Mouse (Mus musculus) heart, postnatal 10 days (tissue): ENCODE measurements around the gene Nedd8. TPM values are rescaled to one million over a fixed set of nuclear protein-coding genes. Genes with fewer than 3 reads are reported as not detected.

ENCODE experiments used
- DNase-seq, 2 experiments: peaks; one replicate each; pipeline ENCODE4 v3.0.0; 2021
- intact Hi-C: fragments of 180-260 bp; cut with DNase I; formaldehyde crosslinking; loops from one replicate; pipeline ENCODE4 v1.15.1; 2025
- total RNA-seq, 2 experiments: library from RNA; stranded (reverse); gene quantifications; 2 replicates each; pipeline ENCODE4 v1.2.3; 2021

The Nedd8 gene
- total RNA-seq, 2 experiments from 2014 or later: 291 to 295 TPM

DNA sequence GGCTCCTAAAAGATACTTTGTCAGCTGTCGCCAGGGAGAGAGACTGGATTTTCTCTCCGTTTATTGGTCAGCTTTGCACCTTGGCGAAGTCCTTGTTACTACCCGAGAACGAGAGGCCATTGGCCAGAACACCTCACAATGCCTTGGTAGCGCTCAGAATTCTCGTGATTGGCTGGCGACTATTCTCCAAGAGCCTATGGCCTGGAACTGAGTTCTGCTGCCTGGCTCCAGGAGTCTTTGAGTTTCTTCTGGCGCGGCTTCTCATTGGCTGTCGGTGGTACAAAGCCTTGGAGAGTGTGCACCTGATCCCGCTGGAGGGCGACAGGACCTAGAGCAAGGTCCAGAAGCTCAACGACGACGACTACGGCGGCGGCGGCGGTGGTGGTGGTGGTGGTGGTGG, 54.1 kb downstream of the Nedd8 start, which contains the start of gene Rec8:
Gene Rec8 (plus strand): TSS at position 216 of the 400 bp plus-strand sequence.
- intact Hi-C loops: no loop called here
- DNase-seq: peak; percentile 19 to 40

DNA sequence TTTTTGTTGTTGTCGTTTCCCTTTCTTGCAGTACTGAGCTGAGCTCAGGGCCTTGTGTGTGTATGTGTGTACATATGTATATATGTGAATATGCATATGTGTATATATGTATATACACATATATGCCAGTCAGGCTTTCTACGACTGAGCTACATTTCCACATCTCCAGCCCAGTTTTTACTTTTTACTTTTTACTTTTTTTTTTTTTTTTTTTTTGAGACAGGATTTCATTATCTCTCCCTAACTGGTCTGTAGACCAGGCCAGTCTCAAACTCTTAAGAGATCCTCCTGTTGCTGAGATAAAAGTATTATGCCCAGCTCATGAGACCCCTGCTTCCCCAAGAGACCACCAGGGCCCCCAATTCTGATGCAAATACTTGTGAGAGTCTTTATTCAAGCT, 55.1 kb downstream of the Nedd8 start:
- intact Hi-C loops: no loop called here

DNA sequence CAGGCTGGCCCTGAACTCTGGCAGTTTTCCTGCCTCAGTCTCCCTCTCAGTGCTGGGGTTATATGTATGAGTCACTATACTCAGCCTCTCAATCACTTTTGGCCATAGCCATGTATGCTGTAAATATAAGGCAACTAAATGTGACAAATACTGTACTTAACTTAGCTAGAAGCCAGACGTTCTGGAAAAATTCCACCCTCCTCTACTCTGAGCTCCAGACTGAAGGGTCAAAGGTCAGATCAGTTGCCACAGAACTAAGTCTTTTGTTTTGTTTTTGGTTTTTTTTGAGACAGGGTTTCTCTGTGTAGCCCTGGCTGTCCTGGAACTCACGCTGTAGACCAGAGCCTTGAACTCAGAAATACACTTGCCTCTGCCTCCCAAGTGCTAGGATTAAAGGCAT, 56.0 kb downstream of the Nedd8 start:
- intact Hi-C loops: no loop called here

More for the DNA sequence above, 55.1 kb downstream of the Nedd8 start:
- no peak for DNase-seq

DNA sequence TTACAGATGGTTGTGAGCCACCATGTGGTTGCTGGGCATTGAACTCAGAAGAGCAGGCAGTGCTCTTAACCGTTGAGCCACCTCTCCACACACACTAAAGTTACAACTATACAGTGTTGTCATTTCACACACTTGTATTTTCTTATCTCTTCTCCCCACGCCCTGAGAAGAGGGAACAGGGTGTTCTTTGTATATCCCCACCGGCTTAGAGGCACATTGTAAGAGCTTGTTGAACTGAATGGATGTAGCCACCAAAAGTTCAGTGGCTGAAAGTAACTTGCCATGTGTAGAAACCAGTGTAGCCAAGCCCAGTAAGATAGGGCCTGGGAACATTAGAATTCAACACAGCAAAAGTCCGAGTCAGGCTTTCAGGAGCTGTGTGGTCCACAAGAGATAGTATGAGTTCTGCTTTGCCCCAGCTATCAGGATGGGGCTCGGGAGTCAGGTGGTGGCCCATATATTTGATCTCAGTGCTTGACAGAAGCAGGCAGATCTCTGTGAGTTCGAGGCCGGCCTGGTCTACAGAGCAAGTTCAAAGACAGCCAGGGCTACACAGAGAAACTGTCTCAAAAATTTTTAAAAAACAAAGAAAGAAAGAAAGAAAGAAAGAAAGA, 57.3 kb downstream of the Nedd8 start:
- no peak for DNase-seq
- intact Hi-C loops: no loop called here

More for the DNA sequence above, 56.0 kb downstream of the Nedd8 start:
- DNase-seq: no peak

DNA sequence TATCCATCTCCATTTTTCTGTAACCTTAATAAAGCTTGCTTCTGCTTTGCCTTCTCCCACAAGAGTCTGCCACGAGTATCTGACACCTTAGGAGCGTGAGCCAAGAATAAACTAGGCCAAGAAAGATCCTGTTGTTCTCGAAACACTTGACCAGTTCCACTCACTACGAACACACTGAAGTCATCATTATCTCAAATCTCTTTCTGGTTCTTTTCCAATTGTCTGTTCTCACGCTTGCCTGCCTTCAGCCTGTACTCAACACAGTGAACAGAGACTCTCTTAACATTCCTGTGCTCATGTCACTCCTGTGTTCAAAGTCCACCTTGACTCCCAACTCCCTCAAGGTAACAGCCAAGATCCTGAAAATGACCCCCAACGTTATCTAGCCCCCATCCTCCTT, 58.6 kb downstream of the Nedd8 start:
- intact Hi-C loops: no loop called here
- no peak for DNase-seq

Other genes starting within 250 kb of the Nedd8 start
- 100 to 1,000 TPM; 132 to 137 TPM for gene Dhrs4, start 193.4 kb downstream of the Nedd8 start, total RNA-seq
- 1 to 10 TPM; 2.8 to 4.6 TPM for gene Carmil3, start 181.5 kb downstream of the Nedd8 start, total RNA-seq
- under 1 TPM in 1 of 2 experiments, not detected in 1; 0.12 TPM for gene Cpne6, start 161.7 kb downstream of the Nedd8 start, total RNA-seq
- not detected for gene Nrl, start 147.1 kb downstream of the Nedd8 start, total RNA-seq
- 10 to 100 TPM; 23.3 to 24.1 TPM for gene Pck2, start 131.9 kb downstream of the Nedd8 start, total RNA-seq
- gene Dcaf11, start 112.1 kb downstream of the Nedd8 start, total RNA-seq: 10 to 100 TPM; 86.3 to 87.5 TPM
- gene A730061H03Rik, start 111.7 kb downstream of the Nedd8 start, total RNA-seq: under 1 TPM; 0.64 to 0.65 TPM
- gene Fitm1, start 96.5 kb downstream of the Nedd8 start, total RNA-seq: 100 to 1,000 TPM; 192 to 201 TPM
- gene Psme1, start 94.0 kb downstream of the Nedd8 start, total RNA-seq: 100 to 1,000 TPM; 247 to 272 TPM
- gene Emc9, start 86.8 kb downstream of the Nedd8 start, total RNA-seq: 10 to 100 TPM; 42.6 to 43.4 TPM
- gene Psme2, start 81.0 kb downstream of the Nedd8 start, total RNA-seq: 100 to 1,000 TPM; 139 to 140 TPM
- 10 to 100 TPM; 21.7 to 28.3 TPM for gene Rnf31, start 80.4 kb downstream of the Nedd8 start, total RNA-seq
- gene Irf9, start 68.6 kb downstream of the Nedd8 start, total RNA-seq: 10 to 100 TPM in 1 of 2 experiments, 1 to 10 TPM in 1; 9.2 to 11.3 TPM
- gene Rec8, start 54.1 kb downstream of the Nedd8 start, total RNA-seq: under 1 TPM; 0.53 to 0.67 TPM
- gene Ipo4, start 36.2 kb downstream of the Nedd8 start, total RNA-seq: 10 to 100 TPM; 54.7 to 55.0 TPM
- gene Gm49378, start 34.2 kb downstream of the Nedd8 start, total RNA-seq: 1 to 10 TPM; 1.1 to 2.1 TPM
- gene Tm9sf1, start 28.3 kb downstream of the Nedd8 start, total RNA-seq: 10 to 100 TPM; 56.3 to 61.2 TPM
- under 1 TPM; 0.64 to 0.81 TPM for gene Tssk4, start 21.9 kb downstream of the Nedd8 start, total RNA-seq
- gene Mdp1, start 11.6 kb downstream of the Nedd8 start, total RNA-seq: 10 to 100 TPM; 55.6 to 72.2 TPM
- gene Gmpr2, start 183 bp downstream of the Nedd8 start, total RNA-seq: 10 to 100 TPM; 16.4 to 18.5 TPM
- 10 to 100 TPM; 14.2 to 16.5 TPM for gene Tinf2, start 9.7 kb upstream of the Nedd8 start, total RNA-seq
- under 1 TPM; 0.24 to 0.25 TPM for gene Tgm1, start 41.8 kb upstream of the Nedd8 start, total RNA-seq
- 10 to 100 TPM; 13.7 to 14.4 TPM for gene Rabggta, start 50.1 kb upstream of the Nedd8 start, total RNA-seq
- gene Dhrs1, start 73.6 kb upstream of the Nedd8 start, total RNA-seq: 10 to 100 TPM; 54.5 to 56.6 TPM
- gene Nop9, start 73.6 kb upstream of the Nedd8 start, total RNA-seq: 10 to 100 TPM; 14.5 to 18.7 TPM
- gene Cideb, start 86.3 kb upstream of the Nedd8 start, total RNA-seq: 1 to 10 TPM; 1.1 to 1.2 TPM
- under 1 TPM in 1 of 2 experiments, not detected in 1; 0.10 TPM for gene Ltb4r2, start 89.3 kb upstream of the Nedd8 start, total RNA-seq
- under 1 TPM; 0.67 to 0.74 TPM for gene Ltb4r1, start 93.8 kb upstream of the Nedd8 start, total RNA-seq
- gene Adcy4, start 112.0 kb upstream of the Nedd8 start, total RNA-seq: 10 to 100 TPM; 21.1 to 21.9 TPM
- gene Ripk3, start 116.7 kb upstream of the Nedd8 start, total RNA-seq: 1 to 10 TPM; 6.6 to 9.7 TPM
- gene Nfatc4, start 151.0 kb upstream of the Nedd8 start, total RNA-seq: 10 to 100 TPM; 11.1 to 12.1 TPM
- 10 to 100 TPM; 24.1 to 27.6 TPM for gene Nynrin, start 181.9 kb upstream of the Nedd8 start, total RNA-seq
- gene Cbln3, start 212.3 kb upstream of the Nedd8 start, total RNA-seq: under 1 TPM; 0.22 to 0.38 TPM
- 10 to 100 TPM; 12.5 to 13.1 TPM for gene Khnyn, start 212.8 kb upstream of the Nedd8 start, total RNA-seq
- gene Sdr39u1, start 228.2 kb upstream of the Nedd8 start, total RNA-seq: 10 to 100 TPM; 73.2 to 79.9 TPM